Mouse (Mus musculus) C2C12 (cell line): Measurements from ENCODE around the gene Ppfia4.

Experiments
- CEBPB ChIP-seq: IDR thresholded peaks from one replicate; pipeline ENCODE4 v1.6.1; 2011; ENCODE audit warnings: low read depth, mild to moderate bottlenecking, control low read depth, moderate library complexity
- CTCF ChIP-seq: IDR thresholded peaks from one replicate; pipeline ENCODE4 v1.5.1; 2011; ENCODE audit not compliant: control insufficient read depth, insufficient read depth, insufficient read length
- MYOD1 ChIP-seq: IDR thresholded peaks from one replicate; pipeline ENCODE4 v1.6.1; 2011; ENCODE audit warnings: low read depth; ENCODE audit not compliant: control insufficient read depth, insufficient read length
- MYOG ChIP-seq: IDR thresholded peaks from one replicate; pipeline ENCODE4 v1.6.1; 2011; ENCODE audit not compliant: control insufficient read depth, insufficient read length; ENCODE audit errors: extremely low read depth
- USF1 ChIP-seq: IDR thresholded peaks from one replicate; pipeline ENCODE4 v1.6.1; 2011; ENCODE audit warnings: low read depth, mild to moderate bottlenecking, control low read depth, moderate library complexity

- TF ChIP-seq CTCF = no peak
- TF ChIP-seq CEBPB = no peak
- no peak for TF ChIP-seq MYOG
- TF ChIP-seq MYOD1 = no peak
- TF ChIP-seq USF1 = no peak
Observed at GRCm38 (mm10) chr1:134381051-134381450, 48.3 kb upstream of the Ppfia4 start.
